Mouse (Mus musculus) adipocyte (in vitro differentiated cells): Measurements from ENCODE around the gene Crtc2.
"Not testable (repeated sequence)": the region's sequence is repeated elsewhere in the genome, so short reads cannot be mapped to it uniquely, and the experiment has no call there.

Experiments used
- DNase-seq: peaks from one replicate; pipeline ENCODE4 v3.0.0-alpha.2; 2016; ENCODE audit warnings: low spot score

Crtc2 gene

GRCm38 (mm10) chr3:90242984-90243775 lies 10.8 kb upstream of the Crtc2 start, which contains the start of gene Creb3l4:
TSS of gene Creb3l4 (minus strand) at chr3:90243512.
- DNase-seq, result no peak

- DNase-seq, result peak; percentile 57
Observed at GRCm38 (mm10) chr3:90245406-90245805, 8.6 kb upstream of the Crtc2 start.

DNA sequence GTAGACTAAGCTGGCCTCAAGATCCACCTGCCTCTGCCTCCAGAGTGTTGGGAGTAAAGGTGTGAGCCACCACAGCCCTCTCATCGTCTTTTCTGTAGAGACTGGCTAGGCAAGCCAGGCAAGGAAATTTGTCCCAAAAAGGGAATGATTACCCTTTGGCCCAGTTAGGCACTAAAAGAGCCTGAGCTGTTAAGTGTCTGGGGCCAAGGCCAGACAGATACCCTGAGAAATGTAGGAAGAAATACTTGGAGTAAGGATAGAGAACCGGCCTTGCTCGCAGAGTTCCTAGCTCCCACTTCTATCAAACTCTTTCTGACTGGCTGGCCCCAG lies 6.4 kb upstream of the Crtc2 start:
- DNase-seq, result no peak

GRCm38 (mm10) chr3:90247960-90248745 lies 5.8 kb upstream of the Crtc2 start, which contains the start of gene Slc39a1:
TSS of gene Slc39a1 (plus strand) at chr3:90248172.
- DNase-seq, result peak; percentile 98

DNA sequence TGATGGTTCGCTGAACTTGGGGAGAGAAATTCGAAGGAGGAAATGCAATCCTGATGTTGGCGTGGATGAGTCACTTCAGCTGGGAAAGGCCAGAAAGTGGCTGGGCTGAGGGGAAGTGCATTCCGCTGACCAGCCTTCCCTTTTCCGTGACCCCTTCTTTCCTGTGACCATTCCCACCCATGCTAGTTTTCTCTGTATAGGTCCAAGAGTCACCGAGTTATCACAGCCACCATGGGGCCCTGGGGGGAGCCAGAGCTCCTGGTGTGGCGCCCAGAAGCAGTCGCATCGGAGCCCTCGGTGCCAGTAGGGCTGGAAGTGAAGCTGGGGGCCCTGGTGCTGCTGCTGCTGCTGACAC lies 5.2 kb upstream of the Crtc2 start:
- DNase-seq, result peak; percentile 63

DNA sequence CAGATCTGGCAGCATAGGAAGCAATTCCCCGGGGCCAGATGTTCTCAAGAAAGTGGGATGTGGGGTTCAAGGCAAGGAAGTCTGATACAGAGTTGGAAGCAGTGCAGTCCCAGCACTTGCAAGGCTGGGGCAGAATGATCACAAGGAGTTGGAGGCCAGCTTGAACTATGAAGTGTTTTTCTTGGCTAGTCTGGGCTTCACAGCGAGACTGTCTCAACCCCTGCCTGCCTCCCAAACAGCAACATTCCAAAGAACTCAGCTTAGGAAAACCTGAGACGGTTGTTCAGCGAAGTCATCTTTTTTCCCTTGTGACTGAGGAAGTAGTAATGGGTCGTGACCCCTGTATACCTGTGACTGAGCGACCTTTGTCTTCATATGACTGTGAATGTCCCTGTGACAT lies 3.2 kb upstream of the Crtc2 start:
- DNase-seq, result peak; percentile 82

- DNase-seq, result not testable (repeated sequence)
Observed at GRCm38 (mm10) chr3:90251731-90252226, 2.2 kb upstream of the Crtc2 start.

GRCm38 (mm10) chr3:90252659-90253058 lies 1.3 kb upstream of the Crtc2 start:
- DNase-seq, result not testable (repeated sequence)

GRCm38 (mm10) chr3:90253174-90253573 lies 789 bp upstream of the Crtc2 start:
- not testable (repeated sequence) for DNase-seq

DNA sequence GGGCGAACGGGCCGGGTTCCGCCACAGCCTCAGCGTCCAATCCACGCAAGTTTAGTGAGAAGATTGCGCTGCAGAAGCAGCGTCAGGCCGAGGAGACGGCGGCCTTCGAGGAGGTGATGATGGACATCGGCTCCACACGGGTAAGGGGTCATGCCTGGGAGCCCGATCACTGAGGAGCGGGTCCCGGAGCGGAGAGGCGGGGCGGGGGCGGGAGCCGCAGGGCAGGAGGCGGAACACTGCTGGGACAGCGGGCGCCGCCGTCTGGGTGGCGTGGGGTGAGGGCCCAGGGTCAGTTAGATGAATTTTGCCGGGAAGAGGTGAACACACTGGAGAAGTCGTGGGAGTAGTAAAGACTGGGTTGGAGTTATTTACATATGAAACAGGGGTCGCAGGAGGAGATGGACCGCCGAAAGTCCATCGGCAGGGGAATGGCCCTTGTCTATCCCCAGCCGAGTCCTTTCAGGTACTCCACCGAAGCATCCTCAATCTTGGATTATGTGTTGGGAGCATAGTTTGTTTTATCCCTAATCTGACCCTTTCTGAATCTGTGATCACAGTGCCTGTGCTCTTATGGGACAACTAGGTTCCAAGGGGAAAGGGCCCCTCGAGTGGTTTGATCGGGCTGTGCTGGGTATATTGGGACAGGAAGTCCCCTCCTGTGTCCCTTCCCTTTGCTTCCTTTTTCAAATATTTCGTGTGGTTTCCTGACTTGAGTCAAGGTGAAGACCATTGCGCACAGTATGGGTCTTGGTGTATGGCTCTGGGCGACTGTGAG lies 643 bp downstream of the Crtc2 start:
- peak; percentile 63 for DNase-seq

GRCm38 (mm10) chr3:90255194-90255565 lies 1.2 kb downstream of the Crtc2 start:
- peak; percentile 44 for DNase-seq

- DNase-seq, result no peak
Observed at GRCm38 (mm10) chr3:90255784-90256353, 1.9 kb downstream of the Crtc2 start.

- DNase-seq, result peak; percentile 29
Observed at GRCm38 (mm10) chr3:90256731-90257530, 3.0 kb downstream of the Crtc2 start.

DNA sequence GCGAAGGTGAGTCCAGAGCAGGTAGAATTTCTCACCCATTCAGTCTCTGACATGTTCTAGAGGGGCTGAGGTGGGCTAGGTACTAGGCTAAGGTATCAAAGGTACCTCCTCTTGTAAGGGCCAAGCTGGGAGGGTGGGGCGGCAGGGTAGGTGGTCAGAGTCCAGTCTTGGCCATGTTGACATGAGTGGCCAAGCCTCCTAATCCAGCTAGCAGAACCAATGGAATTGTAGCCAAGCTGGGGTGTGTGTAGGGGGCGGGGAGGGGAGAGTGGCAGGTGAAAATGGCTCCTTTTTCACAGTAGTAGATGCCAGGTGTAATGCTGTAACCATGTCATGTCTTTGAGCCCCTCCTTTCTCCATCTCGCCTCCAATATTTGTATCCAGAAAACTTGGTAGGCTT lies 4.6 kb downstream of the Crtc2 start:
- no peak for DNase-seq

GRCm38 (mm10) chr3:90263121-90263771 lies 9.3 kb downstream of the Crtc2 start:
- DNase-seq, result no peak

DNA sequence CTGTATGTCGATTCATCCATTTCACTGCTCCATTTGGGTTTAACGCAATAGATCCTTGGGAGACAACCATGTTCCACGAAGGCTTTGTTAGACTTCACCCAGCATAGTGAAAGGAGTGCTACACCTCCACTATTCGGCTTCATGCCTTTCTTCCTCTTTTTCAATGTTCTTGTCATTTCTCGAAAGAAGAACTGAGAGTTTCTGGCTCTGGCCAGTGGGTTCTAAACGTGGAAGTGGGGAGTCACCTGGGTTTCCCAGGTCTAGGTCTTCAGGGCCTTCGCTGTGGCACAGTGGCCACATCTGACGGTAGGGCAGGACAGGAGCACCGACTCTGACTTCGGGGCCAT lies 10.7 kb downstream of the Crtc2 start:
- no peak for DNase-seq

- DNase-seq, result peak; percentile 91
Observed at GRCm38 (mm10) chr3:90265034-90265931, 11.3 kb downstream of the Crtc2 start, which contains the start of gene Dennd4b. TSS of gene Dennd4b (plus strand) at chr3:90265185.

GRCm38 (mm10) chr3:90265932-90266741 lies 12.2 kb downstream of the Crtc2 start:
- DNase-seq, result no peak
